Mouse (Mus musculus): ENCODE measurements at regions not wholly inside any gene's neighbourhood (a gene's known extent, or its start where the extent isn't known, plus 50 kb on each side); places are given as distances from the start of the nearest gene placed in this dataset.
A peak's percentile ranks its signal among the peaks of the same experiment; 100 is the strongest.

- Histone ChIP-seq H3K27me3 (ENCODE audit: insufficient read depth, low read length) (no peaks in the 10 kb centered on the region), H3K4me3 (ENCODE audit: low read depth, low read length) (no peak overlapping the region), H3K9ac (replicated peaks; ENCODE audit: low read length, poor library complexity, severe bottlenecking) (no peak overlapping the region), H3K4me2 (ENCODE audit: low read depth, low read length, poor library complexity, severe bottlenecking) (no peak overlapping the region), H3K9me3 (ENCODE audit: low read length) (no peaks in the 10 kb centered on the region), H3K36me3 (ENCODE audit: insufficient read depth, low read length) (no peaks in the 10 kb centered on the region), H3K27ac (ENCODE audit: low read depth, low read length) (no peak overlapping the region), H3K4me1 (ENCODE audit: insufficient read depth, low read length) (no peaks in the 10 kb centered on the region)
- no peak for DNase-seq (ENCODE audit: low spot score)
- no peak for TF ChIP-seq CTCF (IDR thresholded peaks at IDR 0.05)
- no peak for ATAC-seq (ENCODE audit: low FRiP score)
- 58% methylated on average over 6 of the region's 6 CpGs for WGBS
These were observed 252.9 kb upstream of the Irx5 start for GRCm38 (mm10) chr8:92104561-92104960.

DNA sequence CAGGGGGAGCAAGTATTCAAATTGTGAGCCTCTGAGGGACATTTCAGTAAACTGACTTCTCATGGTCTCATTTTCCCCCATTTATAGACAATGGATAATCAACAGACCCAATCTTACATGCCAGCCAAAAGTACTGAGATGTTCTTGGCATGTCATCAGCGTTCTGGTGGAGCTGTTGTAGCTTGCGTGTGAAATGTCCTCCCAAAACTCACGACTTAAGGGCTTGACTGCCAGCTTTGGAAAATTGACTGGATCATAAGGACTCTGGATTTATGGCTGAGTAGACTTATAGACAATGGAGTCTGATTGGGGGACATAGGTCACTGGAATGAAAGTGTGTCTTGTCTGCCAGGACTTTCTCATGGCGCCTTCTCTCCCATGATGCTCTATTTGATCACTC lies 254.9 kb upstream of the Irx5 start:
- no peak overlapping the region for H3K9ac ChIP-seq (replicated peaks; ENCODE audit: low read length, poor library complexity, severe bottlenecking)
- 89% methylated on average over 4 of the region's 4 CpGs for WGBS
- no peak for TF ChIP-seq CTCF (IDR thresholded peaks at IDR 0.05)
- DNase-seq (ENCODE audit: low spot score) (no peak), ATAC-seq (ENCODE audit: low FRiP score) (no peak)
- no peak overlapping the region for H3K4me3 ChIP-seq (ENCODE audit: low read depth, low read length)
- no peaks in the 10 kb centered on the region for H3K36me3 ChIP-seq (ENCODE audit: insufficient read depth, low read length)
- no peaks in the 10 kb centered on the region for H3K4me1 ChIP-seq (ENCODE audit: insufficient read depth, low read length)
- no peak overlapping the region for H3K27ac ChIP-seq (ENCODE audit: low read depth, low read length)
- H3K27me3 ChIP-seq (ENCODE audit: insufficient read depth, low read length): no peaks in the 10 kb centered on the region; the same call in 1 of the 2 replicates
- H3K9me3 ChIP-seq (ENCODE audit: low read length): no peaks in the 10 kb centered on the region
- H3K4me2 ChIP-seq (ENCODE audit: low read depth, low read length, poor library complexity, severe bottlenecking): no peak overlapping the region

DNA sequence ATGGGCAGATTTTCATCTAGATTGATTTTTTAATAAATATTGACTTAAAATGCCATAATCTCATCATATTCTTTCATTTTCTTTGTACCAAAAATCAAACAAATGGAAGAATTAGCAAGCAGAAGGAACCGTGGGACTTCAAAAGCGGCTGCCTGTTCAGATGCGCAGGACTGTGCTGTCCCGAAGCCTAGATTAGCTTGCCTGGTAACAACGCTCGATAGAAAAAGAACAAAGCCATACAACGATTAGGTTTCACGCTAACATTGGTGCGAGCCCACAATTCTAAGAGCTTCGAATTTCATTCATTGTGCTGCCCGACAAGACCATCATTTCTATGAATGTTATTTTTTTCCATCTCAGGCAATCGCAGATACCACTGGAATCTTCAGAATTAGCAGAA lies 262.1 kb upstream of the Irx5 start:
- 21% methylated on average over 12 of the region's 12 CpGs for WGBS
- no peak for TF ChIP-seq CTCF (IDR thresholded peaks at IDR 0.05)
- Histone ChIP-seq H3K4me2 (ENCODE audit: low read depth, low read length, poor library complexity, severe bottlenecking) (no peak overlapping the region), H3K4me3 (ENCODE audit: low read depth, low read length) (no peak overlapping the region), H3K9me3 (ENCODE audit: low read length) (no peaks in the 10 kb centered on the region), H3K9ac (replicated peaks; ENCODE audit: low read length, poor library complexity, severe bottlenecking) (no peak overlapping the region), H3K27ac (ENCODE audit: low read depth, low read length) (no peak overlapping the region), H3K36me3 (ENCODE audit: insufficient read depth, low read length) (no peaks in the 10 kb centered on the region), H3K4me1 (ENCODE audit: insufficient read depth, low read length) (no peaks in the 10 kb centered on the region), H3K27me3 (ENCODE audit: insufficient read depth, low read length) (no peaks in the 10 kb centered on the region; the same call in 1 of the 2 replicates)
- DNase-seq (ENCODE audit: low spot score) (no peak), ATAC-seq (ENCODE audit: low FRiP score) (no peak)

DNA sequence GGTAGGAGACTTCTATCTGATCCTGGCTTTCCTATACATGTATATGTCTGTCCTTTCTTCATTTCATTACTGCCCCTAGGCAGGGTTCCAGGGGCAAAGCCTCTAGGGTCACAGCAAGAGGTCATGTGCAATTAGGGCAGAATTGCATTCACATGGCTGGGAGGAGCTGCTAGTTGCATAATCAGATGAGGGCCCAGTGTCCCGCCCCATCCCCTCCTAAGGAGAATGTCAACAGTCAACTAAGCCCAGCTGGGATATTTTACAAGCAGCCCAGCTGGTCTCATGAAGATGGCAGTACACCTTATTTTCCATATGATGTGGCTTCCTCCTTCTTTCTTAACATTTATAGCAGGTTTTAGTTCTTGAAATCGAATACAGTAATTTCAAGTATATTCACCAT lies 273.3 kb upstream of the Irx5 start:
- Histone ChIP-seq H3K9me3 (ENCODE audit: low read length) (no peaks in the 10 kb centered on the region), H3K27ac (ENCODE audit: low read depth, low read length) (no peak overlapping the region), H3K4me1 (ENCODE audit: insufficient read depth, low read length) (no peaks in the 10 kb centered on the region), H3K36me3 (ENCODE audit: insufficient read depth, low read length) (no peaks in the 10 kb centered on the region), H3K4me2 (ENCODE audit: low read depth, low read length, poor library complexity, severe bottlenecking) (no peak overlapping the region), H3K27me3 (ENCODE audit: insufficient read depth, low read length) (no peaks in the 10 kb centered on the region), H3K9ac (replicated peaks; ENCODE audit: low read length, poor library complexity, severe bottlenecking) (no peak overlapping the region), H3K4me3 (ENCODE audit: low read depth, low read length) (no peak overlapping the region)
- 72% methylated on average over 2 of the region's 2 CpGs for WGBS
- ATAC-seq (ENCODE audit: low FRiP score) (no peak), DNase-seq (ENCODE audit: low spot score) (no peak)
- TF ChIP-seq CTCF (IDR thresholded peaks at IDR 0.05): no peak

GRCm38 (mm10) chr8:92081900-92082299 lies 275.5 kb upstream of the Irx5 start:
- Histone ChIP-seq H3K9me3 (ENCODE audit: low read length) (no peaks in the 10 kb centered on the region), H3K27ac (ENCODE audit: low read depth, low read length) (no peak overlapping the region), H3K4me2 (ENCODE audit: low read depth, low read length, poor library complexity, severe bottlenecking) (no peak overlapping the region), H3K4me3 (ENCODE audit: low read depth, low read length) (no peak overlapping the region), H3K36me3 (ENCODE audit: insufficient read depth, low read length) (no peaks in the 10 kb centered on the region), H3K9ac (replicated peaks; ENCODE audit: low read length, poor library complexity, severe bottlenecking) (no peak overlapping the region), H3K4me1 (ENCODE audit: insufficient read depth, low read length) (no peaks in the 10 kb centered on the region), H3K27me3 (ENCODE audit: insufficient read depth, low read length) (no peaks in the 10 kb centered on the region)
- 89% methylated on average over 6 of the region's 6 CpGs for WGBS
- no peak for TF ChIP-seq CTCF (IDR thresholded peaks at IDR 0.05)
- DNase-seq (ENCODE audit: low spot score): no peak
- no peak for ATAC-seq (ENCODE audit: low FRiP score)

DNA sequence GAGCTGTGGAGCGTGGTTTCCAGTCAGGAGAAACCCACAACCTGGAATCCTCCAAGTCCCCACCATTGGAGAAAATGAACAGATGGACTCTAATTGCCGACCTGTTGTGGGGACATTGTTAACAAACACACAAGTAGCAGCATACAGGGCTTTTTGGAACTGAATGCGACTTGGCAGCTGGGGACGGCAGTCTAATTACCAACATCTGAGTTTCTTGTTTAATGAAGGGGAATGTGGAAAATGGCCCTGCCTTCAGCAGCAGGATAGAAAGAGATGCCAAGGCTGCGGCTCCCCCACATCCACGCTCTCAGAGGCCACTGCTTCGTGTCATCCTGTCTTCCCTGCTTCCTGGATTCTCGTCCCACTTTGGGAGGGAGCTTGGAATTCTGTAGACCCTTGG lies 276.6 kb upstream of the Irx5 start:
- no peaks in the 10 kb centered on the region for H3K36me3 ChIP-seq (ENCODE audit: insufficient read depth, low read length)
- no peaks in the 10 kb centered on the region for H3K9me3 ChIP-seq (ENCODE audit: low read length)
- peak; percentile 76 for DNase-seq (ENCODE audit: low spot score)
- no peak overlapping the region for H3K4me3 ChIP-seq (ENCODE audit: low read depth, low read length)
- no peak overlapping the region for H3K27ac ChIP-seq (ENCODE audit: low read depth, low read length)
- no peak overlapping the region for H3K4me2 ChIP-seq (ENCODE audit: low read depth, low read length, poor library complexity, severe bottlenecking)
- TF ChIP-seq CTCF (IDR thresholded peaks at IDR 0.05): no peak
- ATAC-seq (ENCODE audit: low FRiP score): no peak
- 77% methylated on average over 8 of the region's 8 CpGs for WGBS
- no peaks in the 10 kb centered on the region for H3K27me3 ChIP-seq (ENCODE audit: insufficient read depth, low read length)
- H3K4me1 ChIP-seq (ENCODE audit: insufficient read depth, low read length): no peaks in the 10 kb centered on the region
- no peak overlapping the region for H3K9ac ChIP-seq (replicated peaks; ENCODE audit: low read length, poor library complexity, severe bottlenecking)

All from midbrain, postnatal 0 days (tissue).